Mouse (Mus musculus) kidney, postnatal 0 days (tissue): ENCODE results near the gene Eml4. TPM values are rescaled to one million over a fixed set of nuclear protein-coding genes. Genes with fewer than 3 reads are reported as not detected.

Experiments
- ATAC-seq: fragments of 200-750 bp; cut with Nextera tagmentation; replicated peaks from 2 replicates; pipeline ENCODE4 v1.8.0; 2017; ENCODE audit warnings: low read depth, moderate number of reproducible peaks, moderate TSS enrichment, moderate library complexity; ENCODE audit not compliant: low FRiP score
- DNase-seq: peaks from one replicate; pipeline ENCODE4 v3.0.0-alpha.2; 2016; ENCODE audit warnings: low spot score
- H3K27ac ChIP-seq: fragments of 300-500 bp; sonication (generic); 2 replicates; pipeline ENCODE4 v1.5.1; 2014; ENCODE audit warnings: mild to moderate bottlenecking
- H3K27me3 ChIP-seq: fragments of 300-500 bp; sonication (generic); 2 replicates; pipeline ENCODE4 v1.6.1; 2014; ENCODE audit warnings: low read length, mixed read lengths; ENCODE audit not compliant: insufficient read depth
- H3K36me3 ChIP-seq: fragments of 300-500 bp; sonication (generic); 2 replicates; pipeline ENCODE4 v1.6.1; 2014; ENCODE audit warnings: low read length, mixed read lengths; ENCODE audit not compliant: insufficient read depth
- H3K4me1 ChIP-seq: fragments of 300-500 bp; sonication (generic); replicated peaks from 2 replicates; pipeline ENCODE4 v1.6.1; 2014; ENCODE audit warnings: antibody characterized with exemption, low read length, mixed read lengths; ENCODE audit not compliant: insufficient read depth
- H3K4me2 ChIP-seq: fragments of 300-500 bp; sonication (generic); 2 replicates; pipeline ENCODE4 v1.6.1; 2014; ENCODE audit warnings: mild to moderate bottlenecking, low read length, moderate library complexity, mixed read lengths
- H3K4me3 ChIP-seq: fragments of 300-500 bp; sonication (generic); replicated peaks from 2 replicates; pipeline ENCODE4 v1.5.1; 2014; ENCODE audit warnings: low read depth, low read length
- H3K9ac ChIP-seq: fragments of 300-500 bp; sonication (generic); 2 replicates; pipeline ENCODE4 v1.6.1; 2014; ENCODE audit warnings: low read depth, low read length
- H3K9me3 ChIP-seq: fragments of 300-500 bp; sonication (generic); replicated peaks from 2 replicates; pipeline ENCODE4 v1.6.1; 2016; ENCODE audit warnings: low read length, inconsistent platforms, mixed read lengths
- CTCF ChIP-seq: IDR thresholded peaks from 2 replicates; pipeline ENCODE4 v1.5.1; 2016; ENCODE audit warnings: antibody characterized with exemption, low read depth, mild to moderate bottlenecking, moderate library complexity
- WGBS: fragments of 180-500 bp; shearing (Covaris S2); extraction: QIAGEN DNeasy Blood & Tissue Kit; methylation state at CpG from one replicate; pipeline ENCODE4 v1.1.7; 2014; 5-methylcytosine and 5-hydroxymethylcytosine counted together
- polyA plus RNA-seq: library from polyadenylated mRNA; unstranded; fragments of >200 nt; fragmentation: Nextera tagmentation; extraction: Ambion mirVana; gene quantifications from 2 replicates; pipeline ENCODE4 v1.2.1, GENCODE M21; 2015

Gene Eml4
- polyA plus RNA-seq, 1 experiment from 2014 or later, result 19.0 TPM

DNA sequence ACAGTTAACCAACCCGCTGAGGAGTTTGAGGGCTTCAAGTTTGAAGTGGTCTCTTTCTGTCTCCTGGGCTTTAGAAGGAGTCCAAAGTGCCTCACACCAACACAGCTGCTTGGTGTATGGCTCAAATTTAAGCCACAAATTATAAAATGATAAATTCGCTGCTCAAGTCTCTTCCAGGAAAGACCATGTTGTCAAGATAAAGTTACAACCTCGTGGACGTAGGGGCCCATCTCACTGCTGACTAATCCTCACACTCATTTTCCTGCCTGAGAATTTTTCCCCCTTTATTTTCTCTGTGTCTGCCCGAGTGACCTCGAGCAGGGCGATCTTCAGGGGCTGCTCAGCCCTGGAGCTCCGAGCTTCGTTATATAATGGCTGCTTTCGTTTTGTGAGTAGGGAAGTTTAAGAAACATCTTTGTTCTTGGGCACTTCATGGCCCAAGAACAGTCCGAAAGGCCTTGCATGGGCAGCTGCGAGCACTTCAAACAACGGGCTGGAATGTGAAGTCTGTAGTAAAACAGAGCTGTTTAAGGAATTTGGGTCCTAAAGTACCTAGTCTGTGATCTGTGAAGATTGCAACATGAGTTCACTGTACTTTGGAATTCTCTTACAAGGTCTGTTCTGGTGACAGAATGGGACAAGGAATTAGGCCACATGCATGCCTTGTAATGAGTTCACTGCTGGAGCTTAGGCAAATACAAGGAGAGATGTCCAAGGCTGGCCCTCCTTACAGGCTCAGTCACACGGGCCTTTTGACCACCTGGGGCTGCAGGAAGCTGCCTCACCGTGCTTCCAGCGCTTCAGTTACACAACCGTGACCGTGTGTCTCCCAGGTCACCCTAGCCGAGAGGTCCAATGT, 27.1 kb upstream of the Eml4 start:
- Histone ChIP-seq H3K27me3 (no peaks in the 10 kb centered on the region), H3K9me3 (no peaks in the 10 kb centered on the region), H3K4me3 (no peak overlapping the region), H3K27ac (peak overlapping the region; percentile 68), H3K9ac (no peak overlapping the region), H3K4me2 (peak overlapping the region; percentile 50), H3K4me1 (peaks cover 21% of the 10 kb centered on the region; the same call in 1 of the 2 replicates), H3K36me3 (no peaks in the 10 kb centered on the region)
- ATAC-seq (peak; percentile 70), DNase-seq (peak; percentile 66)
- WGBS, result 20% methylated on average over 19 of the region's 19 CpGs
- no peak for TF ChIP-seq CTCF

DNA sequence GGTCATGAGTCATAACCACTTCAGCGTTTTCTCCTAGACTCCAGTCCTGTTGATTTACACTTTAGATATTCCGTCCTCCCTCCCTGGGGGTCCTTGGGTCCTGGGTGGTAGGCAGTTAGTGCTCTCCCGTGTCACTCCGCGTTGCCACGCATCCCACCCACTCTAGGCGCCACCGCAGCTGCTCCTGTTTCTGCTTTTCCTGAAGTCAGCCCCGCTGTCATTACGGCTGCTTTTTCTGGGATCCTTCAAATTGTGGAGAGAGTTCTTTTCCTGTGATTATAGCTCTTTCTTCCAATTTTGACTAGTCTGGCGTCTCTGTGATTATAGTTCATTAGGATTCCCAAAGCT, 26.5 kb upstream of the Eml4 start:
- Histone ChIP-seq H3K9me3 (no peaks in the 10 kb centered on the region), H3K4me1 (peaks cover 21% of the 10 kb centered on the region; the same call in 1 of the 2 replicates), H3K36me3 (no peaks in the 10 kb centered on the region), H3K27me3 (no peaks in the 10 kb centered on the region), H3K4me3 (no peak overlapping the region), H3K9ac (no peak overlapping the region), H3K27ac (peak overlapping the region; percentile 68), H3K4me2 (0 out of 2 replicates have a peak overlapping the region, but pooled peaks have one; percentile 50)
- no peak for TF ChIP-seq CTCF
- DNase-seq (no peak), ATAC-seq (no peak)
- WGBS, result 59% methylated on average over 11 of the region's 11 CpGs

DNA sequence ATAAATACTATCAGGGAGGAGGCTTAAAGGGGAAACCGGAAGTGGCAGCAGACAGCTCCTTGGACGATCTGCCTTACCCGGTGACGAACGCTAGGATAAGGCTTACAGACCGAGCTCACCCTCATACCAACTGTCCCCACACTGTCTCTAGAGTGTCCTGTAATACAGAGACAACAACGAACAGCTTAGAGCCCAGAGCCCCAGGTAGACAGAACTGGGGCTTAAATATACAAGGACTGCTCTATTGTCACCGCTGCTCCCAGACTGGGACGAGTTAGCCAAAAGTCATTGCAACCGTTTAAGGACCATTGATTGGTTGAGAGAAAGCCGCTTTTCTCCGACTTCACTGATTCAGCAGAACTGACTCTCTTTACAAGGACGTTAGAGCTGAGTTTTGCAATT, 15.5 kb upstream of the Eml4 start:
- H3K9ac ChIP-seq, result no peak overlapping the region
- peak overlapping the region; percentile 37 for H3K4me2 ChIP-seq
- H3K27ac ChIP-seq, result no peak overlapping the region
- no peak overlapping the region for H3K4me3 ChIP-seq
- no peak for TF ChIP-seq CTCF
- 34% methylated on average over 13 of the region's 13 CpGs for WGBS
- no peaks in the 10 kb centered on the region for H3K27me3 ChIP-seq
- H3K4me1 ChIP-seq, result no peaks in the 10 kb centered on the region
- DNase-seq (no peak), ATAC-seq (no peak)
- H3K36me3 ChIP-seq, result no peaks in the 10 kb centered on the region
- H3K9me3 ChIP-seq, result no peaks in the 10 kb centered on the region

DNA sequence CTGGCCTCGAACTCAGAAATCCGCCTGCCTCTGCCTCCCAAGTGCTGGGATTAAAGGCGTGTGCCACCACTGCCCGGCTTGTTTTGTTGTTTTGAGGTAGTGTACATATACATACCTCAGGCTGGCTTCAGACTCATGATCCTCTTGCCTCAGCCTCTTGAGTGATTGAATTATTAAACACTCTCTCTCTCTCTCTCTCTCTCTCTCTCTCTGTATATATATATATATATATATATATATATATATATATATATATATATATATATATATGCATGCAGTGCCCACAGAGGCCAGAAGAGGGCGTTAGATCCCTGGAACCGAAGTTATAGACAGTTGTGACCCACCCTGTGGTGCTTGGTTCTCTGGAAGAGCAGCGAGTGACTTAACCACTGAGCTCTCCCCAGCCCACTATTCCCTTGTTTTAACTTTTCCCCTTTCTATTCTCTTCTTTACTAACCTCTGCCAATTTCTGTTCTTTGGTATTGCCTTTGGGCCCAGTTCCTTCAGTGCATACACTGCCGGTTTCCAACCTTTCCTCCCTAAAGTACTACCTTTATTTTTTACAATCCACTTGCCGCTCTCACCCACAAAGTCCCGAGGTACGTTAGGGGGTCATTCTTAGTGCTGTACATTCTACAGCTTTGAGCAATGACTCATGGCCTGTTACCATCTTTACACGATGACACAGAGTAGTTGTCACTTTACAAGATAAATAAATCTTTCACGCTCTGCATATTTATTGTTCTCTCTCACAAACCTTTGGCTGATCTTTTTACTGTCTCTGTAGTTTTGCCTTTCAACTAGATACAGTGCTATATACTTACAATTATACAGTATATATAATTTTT, 13.5 kb upstream of the Eml4 start:
- no peaks in the 10 kb centered on the region for H3K4me1 ChIP-seq
- no peak overlapping the region for H3K27ac ChIP-seq
- 68% methylated on average over 13 of the region's 13 CpGs for whole genome bisulfite sequencing
- no peak overlapping the region for H3K9ac ChIP-seq
- no peak for ATAC-seq
- no peaks in the 10 kb centered on the region for H3K36me3 ChIP-seq
- H3K9me3 ChIP-seq, result no peaks in the 10 kb centered on the region
- no peak overlapping the region for H3K4me2 ChIP-seq
- no peaks in the 10 kb centered on the region for H3K27me3 ChIP-seq
- no peak overlapping the region for H3K4me3 ChIP-seq
- no peak for DNase-seq
- TF ChIP-seq CTCF, result peak; percentile 36; the same call in 1 of the 2 replicates

DNA sequence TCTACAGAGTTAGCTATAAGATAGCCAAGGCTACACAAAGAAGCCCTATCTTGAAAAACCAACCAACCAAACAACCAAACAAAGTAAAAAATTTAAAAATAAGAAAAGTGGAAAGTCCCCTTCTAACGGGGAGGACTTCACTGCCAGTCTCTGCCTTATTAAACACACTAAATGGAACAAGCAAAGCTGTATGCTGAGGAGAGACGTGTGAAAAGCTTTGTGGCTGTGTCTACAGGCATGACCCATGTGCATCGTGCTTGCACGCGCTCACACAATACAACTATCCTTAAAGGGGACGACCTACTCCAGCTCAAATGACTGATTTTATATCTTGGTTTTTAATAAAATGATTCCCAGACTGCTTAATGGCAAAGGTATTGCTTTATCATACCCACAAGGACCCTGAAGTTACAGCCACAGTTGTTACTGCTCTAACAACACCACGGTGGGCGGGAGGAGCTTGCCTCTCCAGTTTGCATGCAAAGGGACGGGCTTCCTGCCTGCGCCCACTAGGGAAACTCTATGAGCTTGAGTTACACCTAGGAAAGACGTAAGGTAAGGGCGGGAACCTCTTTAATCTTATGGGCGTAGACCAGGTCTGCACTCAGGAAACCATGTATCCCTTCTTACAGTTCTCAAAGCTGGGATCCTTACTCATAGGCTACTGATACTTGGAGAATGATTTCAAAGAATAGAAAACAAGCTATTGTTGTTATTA, 11.2 kb upstream of the Eml4 start:
- H3K4me3 ChIP-seq, result no peak overlapping the region
- no peaks in the 10 kb centered on the region for H3K27me3 ChIP-seq
- DNase-seq, result no peak
- H3K9ac ChIP-seq, result no peak overlapping the region
- no peaks in the 10 kb centered on the region; the same call in 1 of the 2 replicates for H3K4me1 ChIP-seq
- no peaks in the 10 kb centered on the region for H3K36me3 ChIP-seq
- no peaks in the 10 kb centered on the region for H3K9me3 ChIP-seq
- WGBS, result 79% methylated on average over 13 of the region's 13 CpGs
- ATAC-seq, result no peak
- no peak overlapping the region for H3K27ac ChIP-seq
- H3K4me2 ChIP-seq, result no peak overlapping the region
- no peak for TF ChIP-seq CTCF
